Mouse (Mus musculus) heart, adult 2 months (tissue): ENCODE measurements around the gene Arhgef18. TPM values are rescaled to one million over a fixed set of nuclear protein-coding genes. Genes with fewer than 3 reads are reported as not detected.

Source experiments
- DNase-seq, 2 experiments: peaks; one replicate each; pipeline ENCODE4 v3.0.0; 2021
- H3K27ac ChIP-seq: fragments of 200-600 bp; 2 replicates; pipeline ENCODE4 v1.8.1; 2022
- H3K27me3 ChIP-seq: fragments of 200-500 bp; 2 replicates; pipeline ENCODE4 v1.6.1; 2012; ENCODE audit warnings: mild to moderate bottlenecking, low read length, inconsistent platforms, mixed read lengths; ENCODE audit not compliant: control insufficient read depth, insufficient read depth
- H3K36me3 ChIP-seq: fragments of 200-500 bp; 2 replicates; pipeline ENCODE4 v1.6.1; 2012; ENCODE audit warnings: low read length, inconsistent platforms; ENCODE audit not compliant: control insufficient read depth, insufficient read depth
- H3K4me1 ChIP-seq: fragments of 200-500 bp; 2 replicates; pipeline ENCODE4 v1.6.1; 2011; ENCODE audit warnings: low read length; ENCODE audit not compliant: control insufficient read depth, insufficient read depth
- H3K4me3 ChIP-seq: fragments of 200-600 bp; 2 replicates; pipeline ENCODE4 v1.8.1; 2022
- H3K79me2 ChIP-seq: fragments of 200-500 bp; replicated peaks from 2 replicates; pipeline ENCODE4 v1.6.1; 2012; ENCODE audit warnings: mild to moderate bottlenecking, inconsistent platforms, low read length, moderate library complexity, mixed read lengths; ENCODE audit not compliant: control insufficient read depth, insufficient read depth
- H3K9ac ChIP-seq: fragments of 200-500 bp; 2 replicates; pipeline ENCODE4 v1.6.1; 2012; ENCODE audit warnings: low read depth, mild to moderate bottlenecking, control low read depth, inconsistent platforms, low read length, mixed read lengths
- CTCF ChIP-seq: fragments of 200-600 bp; IDR thresholded peaks from 2 replicates; pipeline ENCODE4 v1.8.1; 2022; ENCODE audit warnings: antibody characterized with exemption, mild to moderate bottlenecking, moderate library complexity
- EP300 ChIP-seq: fragments of 200-500 bp; IDR thresholded peaks from 2 replicates; pipeline ENCODE4 v1.6.1; 2011; ENCODE audit warnings: low read depth, low read length, control low read depth; ENCODE audit not compliant: insufficient read depth
- POLR2A ChIP-seq: fragments of 200-500 bp; IDR thresholded peaks from 2 replicates; pipeline ENCODE4 v1.6.1; 2011; ENCODE audit warnings: mild to moderate bottlenecking, low read depth, low read length, control low read depth; ENCODE audit not compliant: insufficient read depth
- WGBS: fragments of 180-500 bp; shearing (Covaris S2); methylation state at CpG from one replicate; pipeline ENCODE4 v1.1.7; 2018; 5-methylcytosine and 5-hydroxymethylcytosine counted together
- intact Hi-C: fragments of 180-260 bp; cut with DNase I; formaldehyde crosslinking; loops from one replicate; pipeline ENCODE4 v1.15.1; 2025
- polyA plus RNA-seq: library from polyadenylated mRNA; depleted of rRNA; stranded (reverse); fragments of >200 nt; gene quantifications from 2 replicates; pipeline ENCODE4 v1.2.3, GENCODE M21; 2012
- total RNA-seq, 2 experiments: library from RNA; stranded (reverse); gene quantifications; 2 replicates each; pipeline ENCODE4 v1.2.3; 2021

Gene Arhgef18
- total and polyA plus RNA-seq, 3 experiments = 12.3 to 20.4 (median 18.7) TPM

DNA sequence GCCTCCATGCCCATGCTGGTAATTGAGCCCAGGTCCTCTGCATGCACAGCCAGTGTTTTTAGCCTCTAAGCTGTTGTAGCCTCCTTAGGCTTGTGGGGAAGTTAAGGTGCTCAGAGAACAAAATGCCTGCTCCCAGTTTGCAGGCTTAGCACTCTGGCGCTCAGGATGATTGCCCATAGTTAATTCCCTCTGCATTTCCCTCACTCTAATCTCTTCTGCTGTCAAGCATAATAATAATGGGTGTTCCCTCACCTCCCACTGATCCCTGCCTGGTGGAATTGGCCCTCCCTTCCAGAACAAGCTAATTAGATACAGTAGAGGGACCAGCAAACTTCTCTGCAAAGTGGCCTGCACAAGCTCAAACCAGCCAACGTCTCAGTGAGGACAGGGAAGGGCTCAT is 7.7 kb downstream of the Arhgef18 start:
- no peaks in the 10 kb centered on the region for H3K27me3 ChIP-seq
- WGBS = 52% methylated on average over 2 of the region's 2 CpGs
- no peak overlapping the region for H3K9ac ChIP-seq
- peaks cover 1% of the 10 kb centered on the region for H3K79me2 ChIP-seq
- H3K4me3 ChIP-seq = no peak overlapping the region
- no peak for TF ChIP-seq CTCF
- no peaks in the 10 kb centered on the region for H3K36me3 ChIP-seq
- H3K27ac ChIP-seq = no peak overlapping the region
- H3K4me1 ChIP-seq = peaks cover 3% of the 10 kb centered on the region
- DNase-seq = no peak
- intact Hi-C loops = no loop called here

DNA sequence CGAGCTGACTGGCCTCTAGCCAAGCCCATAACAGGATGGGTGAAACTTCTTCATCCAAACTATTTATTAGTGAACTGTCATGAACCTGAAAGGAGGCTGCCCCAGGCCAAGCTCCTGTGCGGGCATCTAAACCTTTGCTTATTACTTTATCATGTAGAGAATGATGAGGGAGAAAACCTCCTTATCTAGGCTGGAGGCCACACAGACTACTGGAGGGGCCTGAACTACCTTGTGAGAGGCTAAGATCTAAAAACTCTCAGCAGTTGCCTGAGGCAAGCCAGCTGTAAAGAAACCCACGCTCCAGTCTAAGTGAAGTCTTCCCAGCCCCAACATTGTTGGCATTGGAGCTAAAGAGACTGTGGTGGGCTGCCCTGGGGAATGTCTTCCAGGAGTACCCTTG is 14.6 kb downstream of the Arhgef18 start:
- Histone ChIP-seq H3K27ac (no peak overlapping the region), H3K4me3 (no peak overlapping the region), H3K79me2 (peaks cover 3% of the 10 kb centered on the region; the same call in 1 of the 2 replicates), H3K9ac (no peak overlapping the region), H3K27me3 (no peaks in the 10 kb centered on the region), H3K36me3 (peaks cover 3% of the 10 kb centered on the region), H3K4me1 (peaks cover 10% of the 10 kb centered on the region)
- 65% methylated on average over 3 of the region's 3 CpGs for WGBS
- intact Hi-C loops = no loop called here
- TF ChIP-seq POLR2A (no peak), CTCF (no peak), EP300 (no peak)
- no peak for DNase-seq

DNA sequence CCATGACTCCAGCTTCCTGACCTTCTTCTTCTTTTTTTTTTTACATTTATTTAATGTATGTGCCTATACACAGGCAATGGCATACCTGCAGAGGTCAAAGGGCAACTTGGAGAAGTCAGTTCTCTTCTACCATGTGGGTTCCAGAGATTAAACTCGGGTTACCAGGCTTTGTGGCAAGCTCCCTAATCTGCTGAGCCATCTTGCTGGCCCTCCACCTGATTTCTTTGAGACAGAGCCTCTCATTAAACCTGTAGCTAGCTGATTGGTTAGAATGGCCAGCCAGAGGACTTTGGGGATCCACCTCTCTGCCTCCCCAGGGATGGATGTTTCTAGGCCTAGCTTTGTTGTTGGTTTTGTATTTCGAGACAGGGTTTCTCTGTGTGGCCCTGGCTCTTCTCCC is 18.3 kb downstream of the Arhgef18 start:
- Histone ChIP-seq H3K4me3 (no peak overlapping the region), H3K79me2 (0 out of 2 replicates have a peak, but pooled peaks cover 1% of the 10 kb centered on the region), H3K9ac (no peak overlapping the region), H3K4me1 (peaks cover 16% of the 10 kb centered on the region), H3K36me3 (peaks cover 5% of the 10 kb centered on the region), H3K27ac (peak overlapping the region; percentile 82), H3K27me3 (no peaks in the 10 kb centered on the region)
- intact Hi-C loops = no loop called here
- no peak for DNase-seq
- 80% methylated on average over 2 of the region's 2 CpGs for WGBS
- TF ChIP-seq EP300 (no peak), CTCF (no peak), POLR2A (no peak)

DNA sequence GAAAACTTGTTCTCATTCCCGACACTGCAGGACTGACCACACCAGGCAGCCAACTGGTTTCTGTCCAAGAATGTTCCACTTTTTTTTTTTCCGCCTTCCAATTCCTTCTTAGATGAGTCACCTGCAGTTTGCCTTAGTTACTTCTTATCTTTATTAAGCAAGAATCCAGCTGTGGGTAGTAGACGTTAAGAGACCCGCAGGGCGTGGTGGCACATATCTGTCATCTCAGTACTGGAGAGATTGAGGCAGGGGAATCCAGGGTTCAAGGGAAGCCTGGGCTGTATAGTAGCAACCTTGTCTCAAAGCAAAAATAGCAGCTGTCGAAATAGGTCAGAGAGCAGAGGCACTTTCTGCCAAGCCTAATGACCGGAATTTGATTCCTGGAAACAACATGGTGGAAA is 19.1 kb downstream of the Arhgef18 start:
- Histone ChIP-seq H3K4me1 (peaks cover 17% of the 10 kb centered on the region), H3K79me2 (no peaks in the 10 kb centered on the region), H3K27ac (peak overlapping the region; percentile 82), H3K36me3 (peaks cover 5% of the 10 kb centered on the region), H3K9ac (no peak overlapping the region), H3K27me3 (no peaks in the 10 kb centered on the region), H3K4me3 (no peak overlapping the region)
- intact Hi-C loops = no loop called here
- TF ChIP-seq EP300 = peak; percentile 49; the same call in 1 of the 2 replicates
- TF ChIP-seq POLR2A = no peak
- TF ChIP-seq CTCF = no peak
- peak; percentile 58 to 67 for DNase-seq
- WGBS = 14% methylated on average over 7 of the region's 7 CpGs

DNA sequence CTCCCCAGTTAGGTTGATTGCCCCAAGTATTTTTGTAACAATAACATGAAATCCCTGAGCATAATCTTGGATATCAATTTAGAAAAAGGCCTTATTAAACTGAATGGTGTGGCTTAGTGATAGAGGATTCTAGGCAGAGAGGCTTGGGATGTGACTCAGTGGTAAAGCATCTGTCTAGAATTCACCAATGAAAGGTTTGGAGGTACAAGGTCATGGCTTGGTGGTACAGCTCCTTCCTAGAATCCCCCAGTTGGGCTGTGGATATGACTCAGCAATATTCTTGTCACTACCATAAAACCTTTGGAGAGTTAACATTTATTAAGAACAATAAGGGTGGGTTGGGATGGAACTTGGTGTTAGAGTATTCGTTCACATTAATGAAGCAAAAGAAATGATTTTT is 20.0 kb downstream of the Arhgef18 start:
- intact Hi-C loops = no loop called here
- 88% methylated on average over 1 of the region's 1 CpGs for WGBS
- no peaks in the 10 kb centered on the region for H3K27me3 ChIP-seq
- peak overlapping the region; percentile 82 for H3K27ac ChIP-seq
- peaks cover 22% of the 10 kb centered on the region for H3K4me1 ChIP-seq
- H3K4me3 ChIP-seq = no peak overlapping the region
- no peak overlapping the region for H3K9ac ChIP-seq
- peaks cover 11% of the 10 kb centered on the region for H3K36me3 ChIP-seq
- no peak for DNase-seq
- no peak for TF ChIP-seq POLR2A
- TF ChIP-seq CTCF = no peak
- no peak for TF ChIP-seq EP300
- H3K79me2 ChIP-seq = no peaks in the 10 kb centered on the region

DNA sequence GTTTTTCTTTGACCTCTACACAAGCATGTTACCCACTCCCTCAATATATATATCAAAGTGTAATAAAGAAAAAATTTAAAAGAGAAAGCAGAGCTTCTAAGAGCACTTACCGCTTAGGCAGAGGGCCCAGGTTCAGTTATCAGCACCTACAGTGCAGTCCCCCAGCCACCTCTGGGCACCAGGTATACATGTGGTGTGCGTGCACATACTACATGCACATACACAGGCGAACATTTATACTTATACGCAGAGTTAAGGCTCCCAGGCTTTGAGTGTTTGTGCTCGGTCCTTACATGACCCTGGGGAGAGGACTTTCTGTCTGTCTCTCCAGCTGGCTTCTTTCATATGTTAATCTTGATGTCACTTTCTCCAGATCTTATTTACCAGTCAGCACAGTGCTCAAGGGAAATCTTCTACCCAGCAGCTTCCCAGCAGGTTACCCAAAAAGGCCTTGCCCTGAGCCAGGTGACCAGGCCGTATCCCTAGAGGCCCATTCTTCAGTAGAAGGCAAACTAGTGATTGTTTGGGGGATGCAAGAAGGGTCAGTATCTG is 21.9 kb downstream of the Arhgef18 start:
- Histone ChIP-seq H3K9ac (no peak overlapping the region), H3K36me3 (peaks cover 12% of the 10 kb centered on the region), H3K79me2 (peaks cover 2% of the 10 kb centered on the region; the same call in 1 of the 2 replicates), H3K27me3 (no peaks in the 10 kb centered on the region), H3K27ac (no peak overlapping the region), H3K4me3 (no peak overlapping the region), H3K4me1 (peaks cover 30% of the 10 kb centered on the region)
- 84% methylated on average over 6 of the region's 6 CpGs for WGBS
- no peak for DNase-seq
- intact Hi-C loops = no loop called here
- no peak for TF ChIP-seq POLR2A
- no peak for TF ChIP-seq CTCF
- no peak for TF ChIP-seq EP300
